Comparison of ENCODE assay signal across 9 mouse cellular contexts in genomic region chr14:48121529-48122517, GRCm38 (mm10). TPM values are rescaled to one million over a fixed set of nuclear protein-coding genes. Genes with fewer than 3 reads are reported as not detected.
A peak's percentile ranks its signal among the peaks of the same experiment; 100 is the strongest.
DNase-seq lines count a peak whose midpoint lies in the region; ATAC-seq lines count a peak whose summit lies in the region.
"Had no signal": no experiment of that assay in that cellular context is flagged by ENCODE, and none has a peak within 500 bp of the region (broad histone marks: within the 10 kb centered on the region; RNA-seq: fewer than 3 reads in every experiment).

No protein-coding gene starts in this region.

- H3K27me3 ChIP-seq in kidney, embryonic 16.5 days (ENCODE audit: insufficient read depth, low read length) = peaks cover 10% of the 10 kb centered on the region
- no peaks in the 10 kb centered on the region for H3K27me3 ChIP-seq in midbrain, embryonic 14.5 days (ENCODE audit: control insufficient read depth, insufficient read depth, low read length)
- H3K27me3 ChIP-seq: CH12.LX had no signal

- H3K4me2 ChIP-seq in kidney, embryonic 16.5 days (replicated peaks; ENCODE audit: low read depth, low read length) = peak overlapping the region; percentile 92
- H3K4me2 ChIP-seq in midbrain, embryonic 14.5 days (ENCODE audit: low read length) = peak overlapping the region; percentile 84

- peak overlapping the region; percentile 88 for H3K9ac ChIP-seq in kidney, embryonic 16.5 days (replicated peaks; ENCODE audit: low read length)
- H3K9ac ChIP-seq in midbrain, embryonic 14.5 days (replicated peaks; ENCODE audit: low read length) = peak overlapping the region; percentile 84

- H3K36me3 ChIP-seq in kidney, embryonic 16.5 days (ENCODE audit: insufficient read depth, low read length) = no peaks in the 10 kb centered on the region
- no peaks in the 10 kb centered on the region for H3K36me3 ChIP-seq in midbrain, embryonic 14.5 days (ENCODE audit: control insufficient read depth, insufficient read depth, low read length)

- DNase-seq in embryo, embryonic 10 days (ENCODE audit: low spot score) = peak; percentile 61
- no peak for DNase-seq in embryo, embryonic 9.5 days (ENCODE audit: extremely low spot score)
- peak; percentile 65 for DNase-seq in ZHBTc4 (ENCODE audit: low read depth, low spot score)
- peak; percentile 66 for DNase-seq in midbrain, embryonic 14.5 days
- DNase-seq in left cerebral cortex, adult 11 months (ENCODE audit: low spot score) = no peak
- no peak for DNase-seq in frontal cortex, postnatal 14 days (ENCODE audit: low spot score in 2 of 2)

- peak overlapping the region; percentile 82 for H3K27ac ChIP-seq in kidney, embryonic 16.5 days (ENCODE audit: low read length)
- H3K27ac ChIP-seq in midbrain, embryonic 14.5 days (replicated peaks; ENCODE audit: low read depth, low read length) = peak overlapping the region; percentile 86

- ATAC-seq in granulocyte monocyte progenitor cell, adult 5-6 weeks (replicated peaks; ENCODE audit: poor library complexity, severe bottlenecking) = peak; percentile 25
- ATAC-seq in kidney, embryonic 16.5 days (ENCODE audit: low FRiP score, low TSS enrichment) = no peak; the same call in 1 of the 2 replicates
- peak; percentile 38 for ATAC-seq in midbrain, embryonic 14.5 days (ENCODE audit: low FRiP score, low TSS enrichment)

- H3K9me3 ChIP-seq in kidney, embryonic 16.5 days (ENCODE audit: low read length) = no peaks in the 10 kb centered on the region
- no peaks in the 10 kb centered on the region for H3K9me3 ChIP-seq in midbrain, embryonic 14.5 days (ENCODE audit: control insufficient read depth, low read length)

- peak overlapping the region; percentile 84 for H3K4me3 ChIP-seq in kidney, embryonic 16.5 days (ENCODE audit: low read length)
- peak overlapping the region; percentile 81 for H3K4me3 ChIP-seq in midbrain, embryonic 14.5 days (replicated peaks; ENCODE audit: low read depth, low read length)

- peaks cover 37% of the 10 kb centered on the region for H3K4me1 ChIP-seq in kidney, embryonic 16.5 days (ENCODE audit: insufficient read depth, low read length)
- peaks cover 44% of the 10 kb centered on the region for H3K4me1 ChIP-seq in midbrain, embryonic 14.5 days (ENCODE audit: control insufficient read depth, insufficient read depth, low read length)

- under 1% methylated on average over 32 of the region's 32 CpGs for WGBS in kidney, embryonic 16.5 days
- WGBS in midbrain, embryonic 14.5 days = 1% methylated on average over 32 of the region's 32 CpGs

RNA-seq across cellular contexts. Expression of gene Peli2, which starts 1.2 kb away (rescaled TPM):
- total RNA-seq in granulocyte monocyte progenitor cell, adult 5-6 weeks (2014; fragmentation: Nextera tagmentation) = 8.7 and 13.1 TPM in 2 replicates
- total RNA-seq in granulocyte monocyte progenitor cell, adult 5-6 weeks (2017) = 6.3 and 9.9 TPM in 2 replicates
- 8.6 and 9.4 TPM in 2 replicates for polyA plus RNA-seq in kidney, embryonic 16.5 days (2015; fragmentation: Nextera tagmentation; extraction: Ambion mirVana)
- polyA plus RNA-seq in midbrain, embryonic 14.5 days (2014; fragmentation: Nextera tagmentation; extraction: Ambion mirVana) = 6.6 and 8.6 TPM in 2 replicates
- total RNA-seq: CH12.LX had no signal

Comparison
In these comparisons a context has a peak if more than half of its experiments do, and no peak if none do; other contexts are left out.
1. DNase-seq: peak in embryo, embryonic 10 days (single experiment), ZHBTc4 (single experiment) and midbrain, embryonic 14.5 days (single experiment); none in embryo, embryonic 9.5 days (single experiment), left cerebral cortex, adult 11 months (single experiment) and frontal cortex, postnatal 14 days (0 of 2).